Mouse (Mus musculus) hindbrain, embryonic 11.5 days (tissue): Measurements from ENCODE around the gene Zfhx2. TPM values are rescaled to one million over a fixed set of nuclear protein-coding genes. Genes with fewer than 3 reads are reported as not detected.
A peak's percentile ranks its signal among the peaks of the same experiment; 100 is the strongest.

Experiments used
- ATAC-seq: fragments of 200-750 bp; cut with Nextera tagmentation; 2 replicates; pipeline ENCODE4 v1.8.0; 2017; ENCODE audit warnings: mild to moderate bottlenecking, moderate TSS enrichment, moderate library complexity; ENCODE audit not compliant: low FRiP score
- DNase-seq: peaks from one replicate; pipeline ENCODE4 v3.0.0-alpha.2; 2015; ENCODE audit warnings: low spot score
- H3K27ac ChIP-seq: fragments of 300-500 bp; sonication (generic); 2 replicates; pipeline ENCODE4 v1.5.1; 2014; ENCODE audit warnings: mild to moderate bottlenecking, low read depth, low read length
- H3K27me3 ChIP-seq: fragments of 300-500 bp; sonication (generic); 2 replicates; pipeline ENCODE4 v1.6.1; 2014; ENCODE audit warnings: mild to moderate bottlenecking, low read length, moderate library complexity, mixed read lengths; ENCODE audit not compliant: control insufficient read depth, insufficient read depth
- H3K36me3 ChIP-seq: fragments of 300-500 bp; sonication (generic); 2 replicates; pipeline ENCODE4 v1.6.1; 2014; ENCODE audit warnings: mild to moderate bottlenecking, low read length, moderate library complexity, mixed read lengths; ENCODE audit not compliant: control insufficient read depth, insufficient read depth
- H3K4me1 ChIP-seq: fragments of 300-500 bp; sonication (generic); replicated peaks from 2 replicates; pipeline ENCODE4 v1.6.1; 2014; ENCODE audit warnings: low read length, mixed read lengths; ENCODE audit not compliant: control insufficient read depth, insufficient read depth
- H3K4me2 ChIP-seq: fragments of 300-500 bp; sonication (generic); replicated peaks from 2 replicates; pipeline ENCODE4 v1.6.1; 2014; ENCODE audit warnings: mild to moderate bottlenecking, low read depth, low read length
- H3K4me3 ChIP-seq: fragments of 300-500 bp; sonication (generic); 2 replicates; pipeline ENCODE4 v1.5.1; 2014; ENCODE audit warnings: low read depth, low read length
- H3K9ac ChIP-seq: fragments of 300-500 bp; sonication (generic); 2 replicates; pipeline ENCODE4 v1.6.1; 2014; ENCODE audit warnings: low read depth, low read length
- H3K9me3 ChIP-seq: fragments of 300-500 bp; sonication (generic); 2 replicates; pipeline ENCODE4 v1.6.1; 2016; ENCODE audit warnings: low read length; ENCODE audit not compliant: control insufficient read depth
- WGBS: fragments of 180-500 bp; shearing (Covaris S2); extraction: QIAGEN DNeasy Blood & Tissue Kit; methylation state at CpG from one replicate; pipeline ENCODE4 v1.1.7; 2014; 5-methylcytosine and 5-hydroxymethylcytosine counted together
- polyA plus RNA-seq: library from polyadenylated mRNA; unstranded; fragments of >200 nt; fragmentation: Nextera tagmentation; extraction: Ambion mirVana; gene quantifications from 2 replicates; pipeline ENCODE4 v1.2.1, GENCODE M21; 2014

The Zfhx2 gene
- polyA plus RNA-seq, 1 experiment from 2014 or later: 20.8 TPM

GRCm38 (mm10) chr14:55014591-55014990 is 77.5 kb downstream of the Zfhx2 start:
- H3K4me1 ChIP-seq: no peaks in the 10 kb centered on the region
- no peaks in the 10 kb centered on the region for H3K36me3 ChIP-seq
- H3K27me3 ChIP-seq: no peaks in the 10 kb centered on the region
- ATAC-seq (no peak; the same call in 1 of the 2 replicates), DNase-seq (no peak)
- peak overlapping the region; percentile 60 for H3K4me2 ChIP-seq
- H3K27ac ChIP-seq: peak overlapping the region; percentile 87
- WGBS: under 1% methylated on average over 27 of the region's 27 CpGs
- H3K9me3 ChIP-seq: no peaks in the 10 kb centered on the region
- H3K4me3 ChIP-seq: peak overlapping the region; percentile 46
- H3K9ac ChIP-seq: peak overlapping the region; percentile 78

GRCm38 (mm10) chr14:55011116-55011515 is 81.0 kb downstream of the Zfhx2 start:
- Histone ChIP-seq H3K27me3 (no peaks in the 10 kb centered on the region), H3K4me1 (no peaks in the 10 kb centered on the region), H3K4me2 (no peak overlapping the region), H3K36me3 (no peaks in the 10 kb centered on the region), H3K4me3 (no peak overlapping the region), H3K27ac (no peak overlapping the region), H3K9ac (no peak overlapping the region), H3K9me3 (no peaks in the 10 kb centered on the region)
- peak; percentile 45 for DNase-seq
- ATAC-seq: no peak
- 60% methylated on average over 4 of the region's 4 CpGs for WGBS

Other genes starting within 250 kb of the Zfhx2 start
- gene Homez, start 221.4 kb downstream of the Zfhx2 start, polyA plus RNA-seq: 11.0 and 14.2 TPM in 2 replicates
- gene Ppp1r3e, start 214.8 kb downstream of the Zfhx2 start, polyA plus RNA-seq: 1.0 and 1.3 TPM in 2 replicates
- 3.2 and 4.3 TPM in 2 replicates for gene Bcl2l2, start 208.9 kb downstream of the Zfhx2 start, polyA plus RNA-seq
- gene Gm20521, start 208.9 kb downstream of the Zfhx2 start, polyA plus RNA-seq: not detected in 2 replicates
- 168 and 173 TPM in 2 replicates for gene Pabpn1, start 199.8 kb downstream of the Zfhx2 start, polyA plus RNA-seq
- gene Slc22a17, start 179.2 kb downstream of the Zfhx2 start, polyA plus RNA-seq: 40.2 and 41.0 TPM in 2 replicates
- 20.7 and 22.2 TPM in 2 replicates for gene Efs, start 166.2 kb downstream of the Zfhx2 start, polyA plus RNA-seq
- 0.47 TPM in 1 of 2 replicates, not detected in the other for gene Il25, start 159.6 kb downstream of the Zfhx2 start, polyA plus RNA-seq
- gene Cmtm5, start 156.1 kb downstream of the Zfhx2 start, polyA plus RNA-seq: 1.8 and 4.1 TPM in 2 replicates
- 0.34 and 0.84 TPM in 2 replicates for gene Myh6, start 125.4 kb downstream of the Zfhx2 start, polyA plus RNA-seq
- gene Gm17428, start 115.4 kb downstream of the Zfhx2 start, polyA plus RNA-seq: not detected in 2 replicates
- gene Myh7, start 97.7 kb downstream of the Zfhx2 start, polyA plus RNA-seq: 1.8 and 3.3 TPM in 2 replicates
- 79.7 and 81.5 TPM in 2 replicates for gene Ngdn, start 76.9 kb downstream of the Zfhx2 start, polyA plus RNA-seq
- gene Thtpa, start 2.5 kb upstream of the Zfhx2 start, polyA plus RNA-seq: 18.2 and 20.9 TPM in 2 replicates
- 9.0 and 9.4 TPM in 2 replicates for gene Ap1g2, start 14.3 kb upstream of the Zfhx2 start, polyA plus RNA-seq
- gene Jph4, start 24.6 kb upstream of the Zfhx2 start, polyA plus RNA-seq: 2.8 and 3.3 TPM in 2 replicates
- gene Dhrs2, start 129.7 kb upstream of the Zfhx2 start, polyA plus RNA-seq: not detected in 2 replicates